Mouse (Mus musculus): ENCODE results near the gene Ppfia1.
A peak's percentile ranks its signal among the peaks of the same experiment; 100 is the strongest.

Ppfia1 gene

DNA sequence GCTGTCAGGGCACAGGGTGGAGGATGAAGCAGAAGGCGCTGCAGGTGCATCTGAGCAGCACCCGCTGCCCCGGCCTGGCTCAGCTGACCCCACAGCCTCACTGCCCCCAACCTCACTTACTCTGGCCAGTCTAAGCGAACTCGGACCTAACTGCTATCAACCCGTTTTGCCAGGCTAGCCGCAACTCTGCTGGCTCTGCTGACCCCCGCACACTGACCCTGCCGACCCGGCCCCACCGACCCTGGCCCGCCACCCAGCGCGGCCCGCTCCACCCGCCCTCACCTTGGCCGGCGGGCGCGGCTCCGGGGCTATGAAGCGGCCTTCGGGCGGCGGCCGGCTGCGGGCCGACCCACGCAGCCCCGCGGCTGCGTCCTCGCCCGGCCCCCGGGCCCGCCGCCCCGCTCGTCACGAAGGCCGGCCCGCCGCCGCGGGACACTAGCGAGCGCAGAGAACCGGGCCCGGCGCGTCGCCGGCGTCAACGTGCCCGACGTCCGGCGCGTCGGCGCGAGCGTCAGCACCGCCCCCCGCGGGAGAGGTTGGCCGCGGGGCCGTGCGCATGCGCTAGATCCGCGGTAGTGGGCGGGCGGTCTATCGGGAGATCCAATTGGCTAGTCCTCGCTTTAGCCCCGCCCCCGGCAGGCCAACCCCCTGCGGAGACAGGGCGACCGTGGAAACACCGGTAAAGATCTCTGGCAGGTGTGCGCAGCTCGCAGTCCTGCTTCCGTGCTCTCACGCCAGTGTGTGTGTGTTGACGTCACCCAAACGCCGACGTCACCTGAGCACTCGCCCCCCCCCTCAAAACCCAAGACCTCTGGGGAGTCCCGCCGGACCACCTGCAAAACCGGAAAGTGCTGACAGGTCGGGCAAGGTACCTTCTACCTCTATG, at the start of gene Ppfia1:
Ppfia1 (minus strand) TSS at position 493 of the 886 bp plus-strand sequence.
- DNase-seq (ENCODE audit: low read depth in 1 of 2, low spot score in 2 of 2) = peak; percentile 88 to 95

DNA sequence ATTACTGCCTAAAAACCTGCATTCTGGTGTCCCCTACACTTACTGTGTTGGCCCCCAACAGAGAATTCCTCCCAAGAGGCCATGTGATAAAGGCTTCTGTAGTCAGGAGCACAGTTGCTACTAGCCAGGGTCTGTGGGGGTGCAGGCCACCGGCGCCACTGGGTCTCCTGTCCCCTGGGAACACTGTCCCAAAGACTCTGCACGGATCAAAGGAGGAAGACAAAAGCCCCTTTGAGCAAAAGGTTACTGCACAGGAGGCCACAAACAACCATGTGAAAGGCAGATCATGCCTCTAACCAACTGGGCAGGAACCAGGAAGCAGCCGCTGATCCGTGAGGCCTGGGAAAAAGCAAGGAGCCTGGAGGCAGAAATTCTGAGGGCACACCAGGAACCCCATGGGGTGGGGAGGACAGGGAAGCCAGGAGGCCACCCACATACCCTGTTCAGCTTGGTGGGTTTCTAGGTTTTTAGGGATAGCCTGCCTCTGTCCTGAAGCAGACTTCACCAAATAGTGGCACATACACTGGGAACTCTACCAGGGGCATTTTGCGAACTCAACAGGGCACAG, 46.9 kb upstream of the Ppfia1 start:
- DNase-seq (ENCODE audit: low read depth in 1 of 2, low spot score in 2 of 2) = no peak

DNA sequence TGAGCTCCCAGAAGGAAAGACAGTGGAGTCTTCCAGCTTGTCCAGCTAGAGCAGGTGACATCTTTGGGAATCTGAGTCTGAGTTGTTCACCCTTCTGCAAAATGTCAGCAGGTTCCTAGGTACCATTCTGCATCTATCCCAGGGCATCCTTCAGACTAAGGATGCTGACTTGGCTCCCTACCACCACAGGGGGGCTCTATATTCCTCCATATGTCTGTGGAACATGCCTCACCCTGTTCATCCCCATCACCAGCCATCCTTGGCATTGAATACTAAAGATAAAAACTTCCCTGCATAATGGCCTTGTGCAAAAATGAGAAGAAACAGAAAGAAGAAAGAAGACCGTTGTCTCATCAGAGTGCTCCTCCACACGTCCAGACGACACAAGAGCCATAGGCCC, 36.0 kb upstream of the Ppfia1 start:
- DNase-seq (ENCODE audit: low read depth in 1 of 2, low spot score in 2 of 2) = no peak

DNA sequence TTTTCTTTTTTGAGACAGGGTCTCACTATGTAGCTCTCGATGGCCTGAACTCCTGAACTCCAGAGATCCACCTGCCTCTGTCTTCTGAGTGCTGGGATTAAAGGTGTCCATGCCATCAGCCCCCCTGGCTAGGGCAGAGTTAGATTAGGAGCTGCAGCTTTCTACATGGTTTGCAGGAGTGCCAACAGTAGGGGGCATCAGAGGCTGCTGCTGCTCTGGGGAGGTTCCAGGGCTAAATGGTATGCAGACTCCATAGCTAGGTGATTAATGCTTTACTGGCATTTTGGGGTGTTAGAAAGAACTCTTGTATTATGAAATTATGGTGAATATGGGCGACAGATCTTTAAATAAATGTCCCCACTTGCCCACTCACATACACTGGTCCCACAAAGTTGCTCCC, 33.8 kb upstream of the Ppfia1 start:
- DNase-seq (ENCODE audit: low read depth in 1 of 2, low spot score in 2 of 2) = no peak

DNA sequence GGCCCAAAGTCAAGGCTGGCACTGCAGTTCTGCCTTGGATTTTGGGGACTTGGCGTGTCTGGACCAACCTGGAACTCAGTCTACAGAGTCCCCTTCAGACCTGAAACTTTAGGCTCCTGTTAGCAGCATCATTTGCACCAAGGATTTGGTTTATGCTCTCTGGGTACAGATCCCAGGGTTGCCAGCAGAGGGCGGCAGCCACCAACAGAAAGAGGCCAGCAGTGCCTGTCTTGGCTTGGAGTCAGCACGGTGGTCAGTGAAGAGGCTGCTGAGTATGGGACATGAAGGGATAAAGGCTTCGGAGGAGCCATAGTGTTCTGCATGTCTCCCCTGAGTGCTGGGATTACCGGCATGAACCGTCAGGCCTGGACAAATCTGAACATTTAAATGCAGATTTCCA, 32.1 kb upstream of the Ppfia1 start:
- peak in 1 of 2 experiments; percentile 22 for DNase-seq (ENCODE audit: low read depth in 1 of 2, low spot score in 2 of 2)

DNA sequence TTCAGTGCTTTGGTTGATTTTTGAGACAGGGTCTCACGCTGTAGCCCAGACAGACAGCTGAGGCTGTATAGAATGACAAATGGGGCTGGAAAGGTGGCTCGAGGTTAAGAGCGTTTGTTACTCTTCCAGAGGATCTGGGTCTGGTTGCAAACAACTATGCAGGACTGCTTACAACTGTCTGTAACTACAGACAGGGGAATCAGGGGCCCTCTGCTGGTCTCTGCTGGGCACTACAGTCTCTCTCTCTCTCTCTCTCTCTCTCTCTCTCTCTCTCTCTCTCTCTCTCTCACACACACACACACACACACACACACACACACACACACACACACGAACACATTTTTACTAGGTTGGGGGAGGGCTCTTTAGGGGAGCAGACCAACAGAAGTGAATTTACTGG, 30.1 kb upstream of the Ppfia1 start:
- DNase-seq (ENCODE audit: low read depth in 1 of 2, low spot score in 2 of 2) = no peak

DNA sequence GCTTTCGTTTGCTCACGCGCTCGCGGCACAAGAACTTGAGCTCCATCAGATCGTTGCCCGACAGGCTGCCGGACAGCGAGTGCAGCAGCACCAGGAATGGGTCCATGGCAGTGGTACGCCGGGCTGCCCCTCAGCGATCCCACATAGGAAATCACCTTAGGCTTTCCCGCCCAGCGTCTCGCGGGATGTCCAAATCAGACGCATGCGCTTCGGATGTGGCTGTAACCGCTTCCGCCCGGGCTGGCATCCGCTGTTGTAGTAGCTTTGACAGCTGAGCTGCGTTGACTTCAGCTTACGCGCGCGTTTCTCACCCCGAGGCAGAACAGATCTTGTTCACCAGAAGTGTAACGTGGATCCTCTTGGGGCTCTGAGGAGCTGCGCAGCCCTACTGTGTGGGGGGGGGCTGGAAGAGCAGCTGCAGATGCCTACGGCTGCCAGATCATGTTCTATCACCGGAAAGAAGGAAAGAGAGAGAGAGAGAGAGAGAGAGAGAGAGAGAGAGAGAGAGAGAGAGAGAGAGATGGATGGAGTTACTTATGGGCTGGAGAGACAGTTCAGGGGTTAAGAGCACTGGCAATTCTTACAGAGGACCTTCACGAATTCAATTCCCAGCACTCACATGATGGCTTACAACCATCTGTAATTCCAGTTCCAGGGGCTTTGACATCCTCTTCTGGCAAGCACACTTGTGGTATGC, 28.9 kb upstream of the Ppfia1 start, which contains the start of gene Fadd:
Fadd (minus strand) TSS at position 180 of the 697 bp plus-strand sequence.
- peak; percentile 86 to 94 for DNase-seq (ENCODE audit: low read depth in 1 of 2, low spot score in 2 of 2)

DNA sequence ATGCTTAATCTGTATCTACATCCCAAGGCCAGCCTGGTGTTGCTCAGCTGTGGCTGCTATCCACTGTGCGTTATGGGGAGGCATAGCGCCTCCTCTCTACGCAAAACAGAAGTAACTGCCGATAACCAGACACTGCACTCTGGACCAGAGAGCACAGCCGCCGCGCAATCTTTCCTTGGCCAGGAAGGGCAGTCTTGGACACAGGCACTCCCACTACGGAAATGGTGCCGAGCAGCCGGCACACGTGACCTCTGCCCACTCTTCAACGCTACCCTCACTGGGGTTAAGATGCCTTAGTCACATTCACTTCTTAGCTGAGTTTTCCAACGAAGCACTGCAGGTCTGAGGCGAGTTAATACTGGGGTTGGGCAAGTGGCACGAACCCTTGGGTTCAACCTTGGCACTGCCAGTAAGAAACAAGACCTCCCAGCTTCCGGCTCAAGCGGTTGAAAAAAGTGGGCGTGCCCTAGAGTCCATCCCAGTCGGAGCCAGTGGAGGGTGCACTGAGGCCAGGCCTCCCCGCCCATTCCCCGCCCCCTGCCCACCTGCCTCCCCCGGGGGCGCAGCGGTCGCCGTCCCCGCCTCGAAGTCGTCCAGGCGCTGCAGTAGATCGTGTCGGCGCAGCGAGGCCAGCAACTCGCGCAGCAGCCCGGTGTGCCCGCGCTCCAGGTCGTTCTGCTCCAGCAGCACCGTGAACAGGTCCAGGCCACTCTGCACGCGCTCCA, 28.2 kb upstream of the Ppfia1 start:
- peak; percentile 71 to 72 for DNase-seq (ENCODE audit: low read depth in 1 of 2, low spot score in 2 of 2)

DNA sequence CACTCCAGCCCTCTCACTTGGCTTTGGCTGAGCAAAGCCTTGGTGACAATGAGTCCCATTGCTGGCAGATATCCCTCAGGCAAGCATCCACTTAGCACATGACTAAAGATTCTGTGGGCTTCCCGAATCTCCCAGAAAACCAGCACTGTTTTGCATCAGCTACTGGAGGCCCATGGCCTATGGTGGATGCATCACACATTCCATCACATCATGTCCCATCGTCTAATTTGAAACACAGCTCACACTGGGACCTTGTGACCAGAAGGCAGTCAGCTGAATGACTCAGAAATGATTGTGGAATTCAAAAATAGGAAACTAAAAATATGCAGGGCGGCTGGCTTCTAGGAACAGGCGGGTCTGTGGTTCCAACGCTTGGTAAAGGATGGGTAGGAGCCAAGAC, 24.3 kb upstream of the Ppfia1 start:
- DNase-seq (ENCODE audit: low read depth in 1 of 2, low spot score in 2 of 2) = no peak

DNA sequence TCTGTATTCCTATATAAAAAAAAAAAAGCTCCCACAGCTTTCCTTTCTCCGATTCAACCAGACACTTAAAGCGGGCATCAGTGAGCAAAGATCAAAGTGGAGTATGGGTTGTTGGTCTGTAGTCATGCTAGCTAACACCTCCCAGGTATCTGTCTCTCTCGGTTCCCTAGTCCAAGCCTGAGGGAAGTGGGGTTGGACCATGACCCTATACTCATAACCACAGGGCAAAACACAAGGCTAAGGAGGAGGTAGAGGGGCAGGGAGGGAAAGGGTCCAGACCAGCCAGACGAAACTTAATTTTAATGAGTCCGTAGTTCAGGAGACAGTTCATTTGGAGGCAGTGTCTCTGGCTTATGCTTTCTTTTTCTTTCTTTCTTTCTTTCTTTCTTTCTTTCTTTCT, 18.7 kb upstream of the Ppfia1 start:
- DNase-seq (ENCODE audit: low read depth in 1 of 2, low spot score in 2 of 2) = no peak

DNA sequence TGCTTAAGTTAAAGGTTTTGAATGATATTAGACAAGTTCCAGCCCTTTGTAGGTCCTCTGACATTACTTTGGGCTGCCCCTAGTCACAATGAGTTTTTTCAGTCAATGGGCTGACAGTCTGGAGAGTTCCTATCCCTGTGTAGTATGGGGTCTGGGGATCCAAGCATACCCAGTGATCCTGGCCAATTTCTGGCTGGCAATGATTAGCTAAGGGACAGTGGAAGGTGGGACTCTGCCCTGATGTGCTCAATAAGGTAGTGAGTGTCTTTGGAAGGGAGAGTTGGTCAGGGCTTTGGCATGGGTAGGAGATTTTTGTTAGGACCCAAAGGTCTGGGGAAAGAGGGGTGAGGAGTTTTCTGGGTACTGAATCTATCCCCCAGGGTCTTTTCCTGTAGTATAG, 18.1 kb upstream of the Ppfia1 start:
- DNase-seq (ENCODE audit: low read depth in 1 of 2, low spot score in 2 of 2) = no peak

DNA sequence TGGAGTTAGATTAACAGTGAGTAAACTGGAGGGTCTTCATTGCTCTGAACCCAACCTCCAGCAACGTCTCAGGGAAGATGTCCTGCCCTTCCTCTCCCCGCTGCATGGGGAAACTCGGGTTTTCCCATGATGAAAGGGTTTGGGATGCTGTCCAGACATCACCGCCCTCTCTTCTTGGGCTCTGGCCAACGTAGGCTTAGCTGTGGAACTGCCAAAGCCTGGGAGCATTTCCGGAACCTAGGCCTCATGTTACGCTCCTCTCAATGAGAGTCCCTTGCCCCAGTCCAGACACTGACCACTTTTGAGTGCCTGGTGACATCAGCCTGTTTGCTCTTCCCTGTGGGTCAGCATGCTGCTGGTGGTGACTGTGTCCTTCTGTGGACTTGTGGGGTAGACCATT, 15.9 kb upstream of the Ppfia1 start:
- DNase-seq (ENCODE audit: low read depth in 1 of 2, low spot score in 2 of 2) = no peak

DNA sequence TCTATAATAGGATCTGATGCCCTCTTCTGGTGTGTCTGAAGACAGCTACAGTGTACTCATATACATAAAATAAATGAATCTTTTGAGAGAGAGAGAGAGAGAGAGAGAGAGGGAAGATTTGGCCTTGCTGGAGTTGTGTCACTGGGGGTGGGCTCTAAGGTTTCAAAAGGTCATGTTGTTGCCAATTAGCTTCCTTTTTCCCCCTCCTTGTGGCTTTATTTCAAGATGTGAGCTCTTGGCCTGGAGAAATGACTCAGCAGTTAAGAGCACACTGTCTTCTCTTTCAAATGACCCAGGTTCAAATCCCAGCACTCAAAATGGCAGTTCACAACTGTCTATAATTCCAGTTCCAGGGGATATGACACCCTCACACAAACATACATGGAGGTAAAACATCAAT, 14.6 kb upstream of the Ppfia1 start:
- DNase-seq (ENCODE audit: low read depth in 1 of 2, low spot score in 2 of 2) = no peak

DNA sequence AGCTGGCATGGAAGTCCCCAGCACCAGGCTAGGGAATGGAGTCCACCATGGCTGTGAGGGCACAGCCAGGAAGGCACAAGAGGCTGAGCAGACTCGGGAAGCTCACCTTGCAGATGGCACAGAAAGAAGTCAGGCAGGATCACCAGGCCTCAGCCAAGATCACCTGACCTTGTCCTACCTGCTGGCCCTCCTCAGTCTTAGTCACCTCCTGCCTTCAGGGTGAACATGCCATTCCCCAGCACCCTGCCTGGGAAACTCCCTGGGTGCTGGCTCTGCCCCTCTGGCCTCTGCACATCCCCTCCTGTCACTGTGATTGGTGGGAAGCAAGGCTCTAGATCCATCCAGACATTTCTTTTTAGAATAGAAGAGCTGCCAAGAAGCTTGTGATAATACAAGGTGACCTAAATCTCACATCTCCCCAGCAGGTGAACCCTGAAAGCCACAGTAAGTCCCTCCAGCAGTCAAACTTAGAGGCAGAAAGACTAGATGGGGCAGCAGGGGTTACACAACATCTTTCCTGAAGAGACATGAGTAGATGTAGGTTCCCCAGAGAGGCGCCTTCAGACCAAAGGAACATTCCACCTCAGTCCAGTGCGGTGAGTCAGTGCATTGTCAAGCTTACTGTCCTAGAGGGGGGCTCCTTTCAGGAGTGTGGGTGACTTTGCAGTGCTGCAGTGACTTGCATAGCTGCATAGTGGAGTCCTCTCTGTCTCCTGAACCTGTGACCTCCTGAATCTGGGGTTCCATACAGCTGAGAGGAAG, 13.6 kb upstream of the Ppfia1 start:
- no peak for DNase-seq (ENCODE audit: low read depth in 1 of 2, low spot score in 2 of 2)

DNA sequence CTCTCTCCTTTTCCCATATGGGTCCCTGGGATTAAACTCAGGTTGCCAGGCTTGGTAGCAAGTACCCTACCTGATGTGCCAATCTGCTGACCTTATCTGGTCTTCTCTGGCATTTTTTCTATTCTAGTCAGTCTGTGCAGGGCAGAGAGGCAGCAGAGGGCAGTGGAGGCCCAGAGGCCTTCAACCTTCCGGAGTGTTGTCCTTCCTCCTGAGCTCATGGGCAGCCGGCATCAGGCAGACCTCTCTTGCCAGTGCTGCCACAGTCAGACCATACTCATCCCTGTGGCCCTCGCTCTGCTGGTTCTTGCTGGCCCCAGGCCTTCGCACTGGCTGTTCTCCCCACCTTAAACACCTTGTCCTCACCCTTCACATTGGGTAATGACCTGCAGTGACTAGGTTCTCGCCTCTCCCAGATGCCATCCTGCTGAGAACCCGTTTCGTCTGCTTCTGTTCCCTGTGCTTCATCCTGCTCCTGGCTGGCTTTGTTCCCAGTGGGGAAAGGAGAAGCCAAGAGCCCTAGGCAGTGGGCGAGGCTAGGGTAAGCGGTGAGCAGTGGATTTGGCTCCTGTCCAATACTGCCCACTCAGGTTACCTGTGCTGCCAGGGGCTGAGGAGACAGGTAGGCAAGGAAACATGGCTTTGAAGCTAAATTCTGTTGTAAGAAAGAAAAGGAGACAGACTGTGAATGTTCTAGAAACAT, 10.1 kb upstream of the Ppfia1 start:
- DNase-seq (ENCODE audit: low read depth in 1 of 2, low spot score in 2 of 2) = no peak

DNA sequence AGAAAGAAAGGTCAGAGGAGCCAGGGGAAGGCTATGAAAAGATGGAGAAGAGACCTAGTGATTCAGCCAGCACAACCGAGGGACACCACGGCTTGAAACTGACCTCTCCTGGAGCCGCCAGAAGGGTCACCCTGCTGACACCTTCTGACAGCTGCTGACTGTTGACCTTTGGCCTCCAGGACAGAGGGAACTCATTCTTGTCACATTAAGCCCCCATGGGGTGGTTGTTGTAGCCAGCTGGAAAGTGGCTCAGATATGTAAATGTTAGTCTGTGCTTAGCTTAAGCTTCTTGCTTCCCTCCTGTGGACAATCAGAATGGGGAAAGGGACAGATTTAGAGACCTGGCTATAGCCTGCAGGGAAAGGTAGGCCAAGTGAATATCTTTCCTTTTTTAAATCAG, 8.5 kb upstream of the Ppfia1 start:
- DNase-seq (ENCODE audit: low read depth in 1 of 2, low spot score in 2 of 2) = no peak

DNA sequence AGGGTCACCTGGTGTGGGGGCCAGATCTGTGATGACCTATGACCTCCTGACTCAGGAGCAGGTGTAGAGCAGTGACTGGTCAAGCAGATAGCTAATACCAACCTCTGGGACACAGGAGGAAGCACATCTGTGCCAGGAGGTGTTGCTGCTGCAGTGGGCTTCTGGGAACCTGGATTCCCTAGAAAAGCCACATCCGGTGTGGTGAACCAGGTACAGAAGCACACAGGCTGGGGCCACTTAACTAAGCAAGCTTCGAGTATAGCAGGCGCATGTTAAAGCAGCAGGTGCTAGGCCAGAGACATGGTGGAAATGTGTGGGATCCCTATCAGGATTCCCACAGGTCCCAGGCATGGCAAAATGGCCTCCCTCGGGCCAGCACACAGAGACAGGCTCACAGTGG, 7.1 kb upstream of the Ppfia1 start:
- no peak for DNase-seq (ENCODE audit: low read depth in 1 of 2, low spot score in 2 of 2)

DNA sequence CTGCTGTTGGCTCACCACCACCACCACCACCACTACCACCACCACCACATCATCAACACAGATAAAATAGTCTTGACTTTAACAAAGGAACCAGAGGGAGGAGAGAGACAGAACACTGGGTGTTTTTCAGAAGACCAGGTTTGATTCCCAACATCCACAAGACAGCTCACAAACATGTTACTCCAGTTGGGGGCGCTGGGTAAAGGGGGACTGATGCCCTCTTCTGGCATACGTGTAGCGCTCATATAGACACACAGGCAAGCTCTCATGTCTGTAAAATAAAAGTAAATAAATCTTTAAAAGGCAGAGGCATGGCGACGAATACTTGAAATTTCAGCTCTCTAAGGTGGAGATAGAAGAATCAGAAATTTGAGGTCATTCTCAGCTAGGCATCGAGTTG, 5.0 kb upstream of the Ppfia1 start:
- no peak for DNase-seq (ENCODE audit: low read depth in 1 of 2, low spot score in 2 of 2)

DNA sequence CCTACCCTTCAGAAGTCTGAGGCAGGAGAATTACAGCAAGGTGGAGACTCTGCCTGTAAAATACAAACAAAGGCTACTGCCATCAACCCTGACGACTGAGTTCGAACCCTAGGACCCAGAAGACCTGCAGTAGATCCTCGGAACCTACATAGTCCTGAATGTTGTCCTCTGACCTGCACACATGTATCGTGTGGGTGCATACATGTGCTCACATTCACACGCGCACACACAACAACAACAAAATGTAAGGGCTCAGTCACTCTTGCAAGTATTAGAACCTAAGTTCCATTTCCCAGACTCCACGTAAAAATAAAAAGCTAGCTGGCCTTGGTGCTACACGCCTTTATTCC, 569 bp upstream of the Ppfia1 start:
- no peak for DNase-seq (ENCODE audit: low read depth in 1 of 2, low spot score in 2 of 2)

DNA sequence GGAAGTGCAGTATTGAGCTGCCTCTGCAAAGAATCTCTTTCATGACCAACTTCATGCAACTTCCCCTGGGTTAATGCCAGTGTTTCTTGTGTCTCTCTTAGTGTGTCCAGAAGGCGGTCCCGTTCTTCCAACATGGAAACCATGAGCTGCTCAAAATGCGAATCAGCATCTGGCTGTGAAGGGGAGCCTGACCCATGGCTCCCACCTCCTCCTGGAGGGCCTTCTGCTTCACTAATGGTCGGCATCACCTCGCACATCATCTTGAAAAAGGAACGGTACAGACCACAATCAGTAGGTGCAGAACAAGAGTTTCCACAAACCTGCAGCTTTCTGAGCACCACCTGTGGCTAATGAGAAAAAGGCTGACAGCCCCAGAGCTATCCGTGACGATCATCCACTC, 1.3 kb downstream of the Ppfia1 start:
- no peak for DNase-seq (ENCODE audit: low read depth in 1 of 2, low spot score in 2 of 2)
